Mouse (Mus musculus): ENCODE measurements at regions not wholly inside any gene's neighbourhood (a gene's known extent, or its start where the extent isn't known, plus 50 kb on each side); places are given as distances from the start of the nearest gene placed in this dataset.

GRCm38 (mm10) chr9:101408116-101408515 lies 156.5 kb upstream of the Ppp2r3a start:
- no peak for ATAC-seq (ENCODE audit: insufficient number of reproducible peaks, low FRiP score, low TSS enrichment)

GRCm38 (mm10) chr9:101407141-101407540 lies 155.5 kb upstream of the Ppp2r3a start:
- ATAC-seq (ENCODE audit: insufficient number of reproducible peaks, low FRiP score, low TSS enrichment): peak; percentile 27; the same call in 1 of the 2 replicates

- ATAC-seq (ENCODE audit: insufficient number of reproducible peaks, low FRiP score, low TSS enrichment): peak; percentile 43; the same call in 1 of the 2 replicates
Measured at GRCm38 (mm10) chr9:101404441-101405081, 153.0 kb upstream of the Ppp2r3a start.

GRCm38 (mm10) chr9:101404034-101404433 lies 152.4 kb upstream of the Ppp2r3a start:
- no peak for ATAC-seq (ENCODE audit: insufficient number of reproducible peaks, low FRiP score, low TSS enrichment)

- ATAC-seq (ENCODE audit: insufficient number of reproducible peaks, low FRiP score, low TSS enrichment): no peak
Measured at GRCm38 (mm10) chr9:101402544-101403194, 151.1 kb upstream of the Ppp2r3a start.

GRCm38 (mm10) chr9:101401416-101401815 lies 149.8 kb upstream of the Ppp2r3a start:
- ATAC-seq (ENCODE audit: insufficient number of reproducible peaks, low FRiP score, low TSS enrichment): no peak

GRCm38 (mm10) chr9:101398858-101399257 lies 147.3 kb upstream of the Ppp2r3a start:
- no peak for ATAC-seq (ENCODE audit: insufficient number of reproducible peaks, low FRiP score, low TSS enrichment)

GRCm38 (mm10) chr9:101369380-101369779 lies 117.8 kb upstream of the Ppp2r3a start:
- no peak for ATAC-seq (ENCODE audit: insufficient number of reproducible peaks, low FRiP score, low TSS enrichment)

GRCm38 (mm10) chr9:101356607-101357006 lies 105.0 kb upstream of the Ppp2r3a start:
- ATAC-seq (ENCODE audit: insufficient number of reproducible peaks, low FRiP score, low TSS enrichment): no peak

- no peak for ATAC-seq (ENCODE audit: insufficient number of reproducible peaks, low FRiP score, low TSS enrichment)
Measured at GRCm38 (mm10) chr9:101348771-101349170, 97.2 kb upstream of the Ppp2r3a start.

- ATAC-seq (ENCODE audit: insufficient number of reproducible peaks, low FRiP score, low TSS enrichment): no peak
Measured at GRCm38 (mm10) chr9:101342887-101343286, 91.3 kb upstream of the Ppp2r3a start.

GRCm38 (mm10) chr9:101340796-101341465 lies 89.3 kb upstream of the Ppp2r3a start:
- ATAC-seq (ENCODE audit: insufficient number of reproducible peaks, low FRiP score, low TSS enrichment): no peak

GRCm38 (mm10) chr9:101329032-101329824 lies 77.6 kb upstream of the Ppp2r3a start:
- ATAC-seq (ENCODE audit: insufficient number of reproducible peaks, low FRiP score, low TSS enrichment): no peak

GRCm38 (mm10) chr9:101326961-101327360 lies 75.4 kb upstream of the Ppp2r3a start:
- no peak for ATAC-seq (ENCODE audit: insufficient number of reproducible peaks, low FRiP score, low TSS enrichment)

- no peak for ATAC-seq (ENCODE audit: insufficient number of reproducible peaks, low FRiP score, low TSS enrichment)
Measured at GRCm38 (mm10) chr9:101314036-101314435, 62.4 kb upstream of the Ppp2r3a start.

- ATAC-seq (ENCODE audit: insufficient number of reproducible peaks, low FRiP score, low TSS enrichment): no peak
Measured at GRCm38 (mm10) chr9:101306408-101306935, 54.9 kb upstream of the Ppp2r3a start.

GRCm38 (mm10) chr9:101305730-101306129 lies 54.1 kb upstream of the Ppp2r3a start:
- no peak for ATAC-seq (ENCODE audit: insufficient number of reproducible peaks, low FRiP score, low TSS enrichment)

Data from cerebellum, adult (tissue).